Mouse (Mus musculus): ENCODE measurements at regions not wholly inside any gene's neighbourhood (a gene's known extent, or its start where the extent isn't known, plus 50 kb on each side); places are given as distances from the start of the nearest gene placed in this dataset.

DNA sequence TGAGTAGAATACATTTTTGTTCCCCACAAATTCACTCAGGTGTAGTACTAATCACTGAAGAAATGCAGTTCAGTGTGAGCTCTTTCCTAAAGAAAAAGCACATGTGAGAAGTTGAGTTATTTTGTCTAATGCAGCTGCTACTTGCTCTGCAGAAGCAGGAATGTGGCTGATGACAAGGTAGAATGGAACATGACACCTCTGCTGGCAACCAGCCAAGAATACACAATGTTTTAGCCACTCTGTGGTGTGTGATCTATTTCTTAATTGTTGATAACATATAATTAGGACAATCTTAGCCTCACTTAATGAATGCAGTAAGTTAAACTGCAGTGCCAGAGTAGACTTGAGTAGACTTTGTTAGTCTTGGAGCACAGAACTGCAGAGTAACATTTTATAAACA, 53.0 kb upstream of the Mef2c start:
- DNase-seq (ENCODE audit: low read depth in 1 of 2, low spot score in 2 of 2) = no peak

DNA sequence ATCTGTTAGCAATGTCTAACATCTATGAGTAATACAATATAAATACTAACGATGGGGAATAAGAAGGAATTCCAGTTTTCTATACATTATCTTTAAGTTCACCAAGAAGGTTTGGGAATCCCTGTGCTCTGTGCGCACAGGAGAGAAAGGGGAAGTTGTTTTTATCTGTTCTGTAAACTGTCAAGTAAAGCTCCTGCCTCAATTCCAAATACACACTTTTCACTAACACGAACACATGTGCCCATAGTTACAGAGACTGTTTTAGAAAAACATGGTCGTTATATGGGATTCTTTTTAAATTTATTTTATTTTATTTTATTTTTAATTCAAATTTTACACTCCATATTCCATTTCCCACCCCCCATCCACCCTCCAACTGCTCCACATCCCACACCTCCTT, 50.8 kb upstream of the Mef2c start:
- DNase-seq (ENCODE audit: low read depth in 1 of 2, low spot score in 2 of 2) = no peak
